Mouse (Mus musculus): ENCODE data around the gene Pramel1.
"Not testable (repeated sequence)": the region's sequence is repeated elsewhere in the genome, so short reads cannot be mapped to it uniquely, and the experiment has no call there.

DNA sequence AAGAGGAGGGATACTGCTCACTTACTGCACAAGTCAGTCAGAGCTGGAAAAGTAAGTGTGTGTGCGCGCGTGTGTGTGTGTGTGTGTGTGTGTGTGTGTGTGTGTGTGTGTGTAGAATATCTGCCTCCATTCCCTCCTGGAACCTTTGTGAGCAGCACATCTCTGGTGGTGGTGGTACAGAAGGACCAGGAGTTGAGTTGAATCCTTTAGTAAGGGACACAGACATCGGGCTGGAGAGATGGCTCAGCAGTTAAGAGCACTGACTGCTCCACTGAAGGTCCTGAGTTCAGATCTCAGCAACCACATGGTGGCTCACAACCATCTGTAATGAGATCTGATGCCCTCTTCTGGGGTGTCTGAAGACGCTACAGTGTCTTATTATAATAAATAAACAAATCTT is 48.7 kb upstream of the Pramel1 start:
- not testable (repeated sequence) for TF ChIP-seq POLR2A (IDR thresholded peaks at IDR 0.05; ENCODE audit: borderline replicate concordance, low read depth, low read length); CTCF (IDR thresholded peaks at IDR 0.05; ENCODE audit: low read depth, low read length)
